Mouse (Mus musculus): ENCODE results near the gene Olfr666.
"Not testable (repeated sequence)": the region's sequence is repeated elsewhere in the genome, so short reads cannot be mapped to it uniquely, and the experiment has no call there.

Olfr666 gene

GRCm38 (mm10) chr7:104895852-104896251, at the start of gene Olfr666:
Olfr666 (minus strand) TSS chr7:104895952.
- DNase-seq (ENCODE audit: low spot score) = no peak

- no peak for DNase-seq (ENCODE audit: low spot score)
Measured at GRCm38 (mm10) chr7:104933940-104934339, 38.2 kb upstream of the Olfr666 start, which contains the start of gene Olfr669. Olfr669 (plus strand) TSS chr7:104934240.

- DNase-seq (ENCODE audit: low spot score) = no peak
Measured at GRCm38 (mm10) chr7:104927957-104928356, 32.2 kb upstream of the Olfr666 start, which contains the start of gene Olfr668. Olfr668 (minus strand) TSS chr7:104928057.

- no peak for DNase-seq (ENCODE audit: low spot score)
Measured at GRCm38 (mm10) chr7:104921382-104921781, 25.6 kb upstream of the Olfr666 start, which contains the start of gene Olfr667. Olfr667 (minus strand) TSS chr7:104921482.

GRCm38 (mm10) chr7:104877731-104878130, 18.0 kb downstream of the Olfr666 start, which contains the start of gene Olfr665:
Olfr665 (plus strand) TSS chr7:104878031.
- DNase-seq (ENCODE audit: low spot score) = no peak

GRCm38 (mm10) chr7:104861381-104861780, 34.4 kb downstream of the Olfr666 start:
- DNase-seq (ENCODE audit: low spot score) = no peak

GRCm38 (mm10) chr7:104857683-104858082, 38.1 kb downstream of the Olfr666 start:
- DNase-seq (ENCODE audit: low spot score) = no peak

GRCm38 (mm10) chr7:104856709-104857108, 39.0 kb downstream of the Olfr666 start, which contains the start of gene Usp17la:
Usp17la (plus strand) TSS chr7:104857009.
- DNase-seq (ENCODE audit: low spot score) = not testable (repeated sequence)

GRCm38 (mm10) chr7:104855248-104855750, 40.5 kb downstream of the Olfr666 start:
- DNase-seq (ENCODE audit: low spot score) = no peak

GRCm38 (mm10) chr7:104851546-104851945, 44.2 kb downstream of the Olfr666 start:
- not testable (repeated sequence) for DNase-seq (ENCODE audit: low spot score)

GRCm38 (mm10) chr7:104843731-104844287, 51.9 kb downstream of the Olfr666 start:
- DNase-seq (ENCODE audit: low spot score) = no peak

GRCm38 (mm10) chr7:104842503-104842902, 53.2 kb downstream of the Olfr666 start, which contains the start of gene Usp17lb:
Usp17lb (minus strand) TSS chr7:104842603.
- DNase-seq (ENCODE audit: low spot score) = no peak

Measured in ovary, postnatal 10 days (tissue).